Mouse (Mus musculus) bone marrow, adult 2 months (tissue): Measurements from ENCODE around the gene Hist1h3d.
"Not testable (repeated sequence)": the region's sequence is repeated elsewhere in the genome, so short reads cannot be mapped to it uniquely, and the experiment has no call there.

Experiments used
- CTCF ChIP-seq: fragments of 200-500 bp; IDR thresholded peaks from 2 replicates; pipeline ENCODE4 v1.5.1; 2011; ENCODE audit warnings: low read length, control low read depth; ENCODE audit not compliant: control insufficient read depth, insufficient read depth
- POLR2A ChIP-seq: fragments of 200-500 bp; IDR thresholded peaks from 2 replicates; pipeline ENCODE4 v1.6.1; 2011; ENCODE audit warnings: low read depth, mild to moderate bottlenecking, control low read depth, low read length, borderline replicate concordance; ENCODE audit not compliant: control insufficient read depth

DNA sequence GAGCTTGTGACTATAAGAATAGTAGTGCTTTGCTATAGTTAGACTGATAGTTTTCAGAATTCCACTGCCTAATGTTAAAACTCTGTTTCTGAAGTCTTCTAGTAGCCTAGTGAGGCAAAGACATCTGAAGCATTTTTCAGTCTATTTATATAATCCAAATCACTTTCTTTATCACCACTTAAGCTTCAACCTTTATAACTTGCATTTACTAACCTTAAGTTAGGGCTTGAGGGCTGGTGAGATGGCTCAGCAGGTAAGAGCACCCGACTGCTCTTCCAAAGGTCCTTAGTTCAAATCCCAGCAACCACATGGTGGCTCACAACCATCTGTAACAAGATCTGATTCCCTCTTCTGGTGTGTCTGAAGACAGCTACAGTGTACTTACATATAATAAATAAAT is 35.7 kb upstream of the Hist1h3d start:
- TF ChIP-seq CTCF, POLR2A: not testable (repeated sequence)
